Mouse (Mus musculus): ENCODE data around the gene Frmd5.
"Not testable (repeated sequence)": the region's sequence is repeated elsewhere in the genome, so short reads cannot be mapped to it uniquely, and the experiment has no call there.

Frmd5 gene

DNA sequence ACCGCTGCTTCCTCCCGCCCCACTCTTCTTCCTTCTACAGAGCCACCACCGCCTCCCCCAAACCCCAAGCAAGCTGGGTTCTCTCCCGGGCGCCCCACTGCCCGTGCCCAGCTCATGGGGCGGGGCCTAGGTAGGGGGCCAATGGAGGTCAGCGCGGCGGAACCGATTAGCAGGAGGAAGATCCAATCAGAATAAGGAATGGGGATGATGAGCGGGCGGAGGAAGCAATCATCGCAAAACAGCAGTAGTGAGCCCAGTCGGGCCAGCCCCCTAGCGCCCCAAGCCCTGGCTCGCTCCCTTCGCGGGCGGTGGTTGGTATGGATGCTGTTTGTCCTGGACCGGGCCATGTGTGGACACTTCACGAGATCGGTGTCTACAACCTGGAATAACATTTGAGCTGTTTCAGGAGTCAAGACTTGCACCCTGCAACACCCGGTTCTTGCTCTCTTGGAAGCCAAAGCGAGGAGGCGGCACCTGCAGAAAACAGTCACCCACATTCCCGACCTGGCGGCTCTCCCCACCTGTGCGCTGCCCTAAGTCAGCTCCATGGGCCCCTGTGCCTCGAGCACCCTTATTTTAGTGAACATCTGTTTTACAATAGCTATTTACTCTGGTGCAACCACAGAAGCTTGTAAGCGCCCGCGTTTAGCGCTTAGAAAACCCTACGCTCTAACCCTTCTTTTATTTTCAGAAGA, at the start of gene Frmd5:
Frmd5 (minus strand) TSS at position 129 of the 695 bp plus-strand sequence.
- peak; percentile 41 to 76 for DNase-seq (ENCODE audit: low spot score in 2 of 2)

DNA sequence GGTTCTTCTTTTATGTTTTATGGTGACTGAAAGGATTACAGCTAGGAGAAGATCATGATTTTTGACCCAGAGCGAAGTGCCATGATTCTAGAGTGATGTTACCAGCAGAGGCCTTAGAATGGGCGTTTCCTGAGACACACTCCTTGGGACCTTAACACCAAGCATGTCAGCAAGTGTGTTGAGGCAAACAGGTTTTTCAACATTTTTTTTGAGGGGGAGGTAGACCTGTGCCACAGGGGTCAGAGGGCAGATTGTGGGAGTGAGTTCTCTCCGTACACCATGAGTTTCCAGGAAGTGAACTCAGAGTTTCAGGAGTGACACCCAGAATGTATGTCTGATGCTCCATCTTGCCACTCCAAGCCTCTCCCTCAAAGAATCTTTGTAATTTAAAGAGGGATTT, 47.1 kb upstream of the Frmd5 start:
- DNase-seq (ENCODE audit: low spot score in 2 of 2): no peak

DNA sequence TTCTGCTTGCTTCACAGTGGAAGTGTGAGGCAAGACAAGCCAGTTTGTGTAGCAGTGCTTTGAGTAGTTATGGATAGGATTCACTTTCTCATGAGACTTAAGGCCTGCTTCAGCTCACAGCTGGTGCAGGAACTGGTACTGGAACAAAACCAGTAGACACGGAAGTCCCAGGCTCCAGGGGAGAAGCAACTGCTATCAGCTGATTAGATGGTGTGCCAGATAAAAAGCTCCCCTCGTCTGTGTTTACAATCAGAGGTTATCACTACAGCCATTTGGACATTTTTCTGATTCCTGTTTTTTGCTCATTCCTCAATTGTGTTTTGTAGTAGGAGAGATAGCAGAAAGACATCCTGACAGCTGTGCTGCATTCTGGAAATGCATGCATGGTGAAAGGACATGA, 45.2 kb upstream of the Frmd5 start:
- DNase-seq (ENCODE audit: low spot score in 2 of 2): no peak

DNA sequence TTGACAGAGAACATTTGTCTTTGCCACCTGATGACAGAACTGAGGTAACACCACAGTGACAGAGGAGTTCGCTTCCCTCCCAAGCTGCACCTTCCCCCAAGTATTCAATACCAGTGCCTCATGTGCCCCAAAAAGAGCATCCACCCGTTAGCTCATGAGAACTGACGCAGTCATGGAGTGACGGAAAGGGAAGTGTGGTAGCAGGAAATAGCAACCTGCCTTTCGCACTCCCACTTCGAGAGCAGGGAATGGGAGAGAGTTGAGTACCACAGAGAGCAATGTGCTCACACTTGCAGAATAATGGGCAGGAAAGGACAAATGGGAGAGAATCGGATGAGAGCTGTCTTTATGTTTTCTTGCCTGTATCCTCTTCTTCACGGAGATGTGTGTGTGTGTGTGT, 39.2 kb upstream of the Frmd5 start:
- no peak for DNase-seq (ENCODE audit: low spot score in 2 of 2)

DNA sequence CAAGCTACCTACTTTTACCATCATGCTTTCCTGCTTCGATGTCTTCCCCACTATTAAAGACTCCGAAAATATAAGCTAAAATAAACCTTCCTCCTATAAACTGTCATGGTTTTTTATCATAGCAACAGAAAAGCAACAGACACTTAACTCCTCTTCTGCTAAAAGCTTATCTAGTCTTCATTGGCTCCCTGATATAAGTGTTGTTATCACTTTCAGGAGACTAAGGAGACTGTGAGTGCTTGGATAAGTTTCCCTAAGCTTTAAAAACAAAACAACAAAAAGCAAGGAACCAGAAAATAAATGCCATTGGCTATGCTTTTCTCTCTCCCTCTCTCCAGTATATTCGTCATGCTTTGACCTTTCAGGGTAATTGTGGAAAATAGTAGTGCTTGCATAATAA, 35.4 kb upstream of the Frmd5 start:
- DNase-seq (ENCODE audit: low spot score in 2 of 2): no peak

DNA sequence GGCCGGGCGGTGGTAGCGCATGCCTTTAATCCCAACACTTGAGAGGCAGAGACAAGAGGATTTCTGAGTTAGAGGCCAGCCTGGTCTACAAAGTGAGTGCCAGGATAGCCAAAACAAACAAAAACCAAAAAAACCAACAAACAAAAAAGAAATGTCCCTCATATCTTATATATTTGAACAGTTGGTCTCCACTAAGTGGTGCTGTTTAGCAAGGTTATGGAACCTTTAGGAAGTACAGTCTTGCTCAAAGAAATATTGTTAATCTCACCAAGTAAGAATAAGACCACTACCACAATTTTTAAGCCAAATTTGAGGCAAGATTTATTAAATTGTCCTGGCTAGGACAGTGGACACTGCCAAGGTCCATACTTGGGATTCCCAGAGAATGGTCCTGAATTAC, 34.6 kb upstream of the Frmd5 start:
- DNase-seq (ENCODE audit: low spot score in 2 of 2): no peak

DNA sequence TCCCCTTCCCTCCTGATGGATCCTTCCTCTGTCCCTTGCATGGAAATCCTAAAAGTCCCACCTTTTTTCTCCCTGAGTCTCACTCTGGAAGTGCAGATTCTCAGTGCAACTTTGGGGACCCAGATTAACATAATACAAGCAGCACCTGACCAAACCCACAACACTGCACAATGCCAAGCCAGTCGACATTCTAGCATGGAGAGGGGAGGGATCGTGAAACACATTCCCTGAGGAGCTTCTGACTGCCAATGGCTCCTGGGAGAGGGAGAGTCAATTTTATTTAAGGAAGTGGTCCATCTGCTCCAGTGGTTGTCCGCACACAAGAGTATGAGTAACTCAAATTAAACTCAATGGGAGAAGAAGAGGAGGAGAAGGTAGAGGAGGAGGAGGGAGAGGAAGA, 28.0 kb upstream of the Frmd5 start:
- no peak for DNase-seq (ENCODE audit: low spot score in 2 of 2)

DNA sequence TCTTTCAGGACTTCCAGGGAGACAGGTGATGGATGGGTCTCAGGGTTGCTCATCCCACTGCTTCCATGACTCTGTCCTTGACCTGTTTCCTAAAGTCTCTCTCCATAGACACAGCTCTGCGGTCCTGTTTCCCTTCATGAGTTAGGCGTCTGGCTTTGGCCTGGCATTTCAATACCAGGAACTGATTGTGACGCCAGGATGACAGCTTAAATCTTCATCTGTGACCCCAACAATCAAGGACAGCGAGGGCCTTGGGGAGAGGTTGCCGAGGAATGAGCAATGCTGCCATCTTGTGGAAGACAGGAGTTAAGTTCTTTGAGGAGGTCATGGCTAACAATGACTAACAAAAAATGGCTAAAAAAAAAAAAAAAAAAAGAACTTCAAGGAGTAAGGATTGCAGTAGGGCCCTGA, 25.6 kb upstream of the Frmd5 start:
- DNase-seq (ENCODE audit: low spot score in 2 of 2): peak in 1 of 2 experiments; percentile 29

DNA sequence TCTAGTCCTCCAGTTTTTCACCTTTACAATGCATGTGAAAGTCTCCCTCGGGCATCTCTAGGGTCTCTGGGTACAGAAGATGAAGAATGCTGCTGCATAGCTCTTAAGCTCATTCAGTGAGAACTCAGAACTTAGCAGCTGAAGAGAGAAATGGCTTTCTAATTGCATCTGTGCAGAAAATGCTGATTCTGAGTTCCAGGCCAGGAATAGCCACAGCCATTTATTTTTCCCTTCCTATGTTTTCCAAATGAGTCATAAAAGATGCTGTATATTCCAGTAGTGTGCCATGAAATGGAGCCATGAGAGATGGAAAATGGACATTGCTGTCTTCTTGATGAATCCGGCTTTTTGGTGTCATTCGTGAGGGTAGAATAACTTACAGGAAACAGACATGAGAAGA, 21.5 kb upstream of the Frmd5 start:
- no peak for DNase-seq (ENCODE audit: low spot score in 2 of 2)

DNA sequence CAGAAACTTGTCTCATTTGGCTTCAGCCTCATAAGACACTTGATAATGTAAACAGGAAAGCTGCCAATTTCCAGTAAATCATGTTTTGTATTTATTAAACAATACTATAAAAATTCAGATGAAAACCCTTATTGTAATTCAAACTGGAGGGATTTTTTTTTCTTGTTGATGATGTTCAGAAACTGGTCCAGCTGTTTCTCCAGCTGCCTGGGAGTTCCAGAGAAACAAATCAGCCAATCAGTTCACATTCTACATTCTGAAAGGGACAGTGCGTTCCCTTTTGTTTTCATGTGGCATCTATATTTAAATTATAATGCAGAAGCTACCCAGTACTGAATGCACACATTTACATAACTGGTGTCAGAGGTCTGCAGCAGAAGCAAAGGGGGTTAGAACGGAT, 19.3 kb upstream of the Frmd5 start:
- no peak for DNase-seq (ENCODE audit: low spot score in 2 of 2)

DNA sequence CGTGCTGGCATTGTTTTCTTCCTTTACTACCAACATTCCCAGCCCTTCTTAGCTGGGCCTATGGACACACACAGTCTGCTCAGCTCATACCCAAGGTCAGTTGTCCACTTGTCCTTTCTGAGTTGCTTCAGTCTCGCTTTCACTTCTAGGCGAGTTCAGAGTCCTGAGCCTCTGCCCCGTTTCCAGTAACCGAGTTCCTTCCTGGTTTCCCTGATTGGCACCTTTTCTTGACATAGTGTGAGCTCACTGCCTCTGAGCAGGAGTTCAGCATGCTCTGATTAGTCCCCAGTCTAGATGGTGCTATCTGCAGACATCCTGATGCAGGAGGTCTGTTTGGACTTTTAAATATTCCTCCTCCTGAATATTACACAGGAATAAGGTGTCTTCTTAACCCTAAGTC, 17.8 kb upstream of the Frmd5 start:
- DNase-seq (ENCODE audit: low spot score in 2 of 2): no peak

DNA sequence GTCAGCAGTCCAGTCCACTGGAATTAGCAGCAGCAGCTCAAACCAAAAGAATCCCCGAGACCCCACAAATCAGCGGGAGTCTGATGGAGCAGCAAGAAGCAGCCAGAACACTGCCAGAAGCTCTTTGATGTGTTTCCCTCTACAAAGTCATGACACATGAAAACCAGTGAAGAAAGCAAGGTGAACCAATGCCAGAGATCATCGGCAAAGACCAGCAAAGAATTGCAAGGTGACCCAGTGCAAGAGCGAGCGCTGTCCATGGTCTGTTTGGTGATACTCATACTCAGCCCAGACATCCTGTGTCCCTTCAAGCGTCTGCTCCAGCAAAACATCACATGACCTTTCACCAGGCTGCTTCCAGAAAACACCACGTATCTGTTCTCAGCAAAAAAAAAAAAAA, 14.9 kb upstream of the Frmd5 start:
- DNase-seq (ENCODE audit: low spot score in 2 of 2): no peak

DNA sequence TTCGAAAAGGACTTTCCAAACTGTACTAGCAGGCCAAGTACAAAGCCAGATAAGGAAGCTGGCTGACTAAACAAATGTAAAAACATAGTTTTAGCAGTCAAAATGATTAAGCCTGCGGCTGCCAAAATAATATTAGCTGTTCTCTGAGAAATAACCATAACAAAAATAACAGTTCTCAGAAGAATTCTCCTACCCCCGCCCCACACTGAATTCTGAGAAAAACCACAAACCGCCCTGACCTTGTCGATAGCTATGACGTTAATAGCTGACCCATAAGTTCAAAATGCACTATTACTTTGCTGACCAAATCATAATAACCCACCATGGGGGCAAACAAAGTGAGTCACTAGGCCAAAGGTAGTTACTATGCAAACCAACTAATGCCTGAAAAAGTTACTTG, 4.0 kb upstream of the Frmd5 start:
- DNase-seq (ENCODE audit: low spot score in 2 of 2): not testable (repeated sequence)

DNA sequence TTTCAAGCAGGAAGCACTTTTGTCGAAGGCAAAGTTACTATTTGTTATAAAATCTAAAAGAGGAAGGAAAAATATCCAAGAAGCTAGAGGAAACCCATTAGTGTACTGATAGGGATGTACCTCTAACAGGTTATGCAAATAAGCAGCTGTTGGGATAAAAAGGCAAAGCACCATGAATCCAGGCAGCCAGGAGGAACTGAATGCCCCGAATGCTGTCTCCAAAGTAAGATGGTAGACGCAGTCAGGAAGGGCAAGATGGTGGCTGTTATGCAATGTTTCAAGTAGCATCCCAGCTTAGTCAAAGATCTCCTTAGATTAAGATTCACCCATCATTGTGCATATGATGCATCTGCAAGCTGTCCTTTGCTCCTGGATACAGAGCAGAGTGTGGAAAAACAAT, 2.2 kb upstream of the Frmd5 start:
- no peak for DNase-seq (ENCODE audit: low spot score in 2 of 2)

DNA sequence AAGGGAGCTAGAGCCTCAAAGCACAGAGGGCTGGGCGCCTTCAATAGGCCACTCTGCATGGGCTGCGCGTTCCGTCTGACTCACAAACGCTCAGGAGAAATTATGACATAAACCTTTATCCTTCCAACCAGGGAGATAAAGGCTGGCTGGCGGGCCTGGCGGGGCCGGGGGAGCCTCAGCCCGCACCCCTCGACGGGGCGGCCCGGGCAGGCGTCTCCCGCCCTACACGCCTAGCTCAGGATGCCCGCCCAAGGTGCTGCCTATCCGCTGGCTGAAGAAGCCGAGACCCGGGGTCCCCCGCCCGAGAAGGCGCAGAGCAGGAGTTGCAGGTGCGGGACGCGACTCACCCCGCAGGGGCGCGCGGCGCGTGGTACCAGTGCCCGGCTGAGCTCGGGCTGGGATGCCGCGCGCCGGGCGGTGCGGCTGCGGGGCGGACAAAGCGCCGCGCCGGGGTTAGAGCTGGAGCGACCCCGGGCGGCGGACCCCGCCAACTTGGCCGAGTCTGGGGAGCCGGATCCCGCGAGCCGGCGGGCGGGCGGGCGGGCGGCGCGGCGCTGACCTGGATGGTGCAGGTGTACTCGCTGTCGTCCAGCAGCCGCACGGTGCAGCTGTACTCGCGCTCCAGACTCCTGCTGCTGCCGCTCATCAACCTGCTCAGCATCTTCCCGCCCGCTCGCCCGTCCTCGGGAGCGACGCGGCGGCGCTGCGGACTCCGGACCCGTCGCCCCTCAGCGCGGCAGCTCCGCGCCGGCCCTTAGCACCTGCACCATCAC, 530 bp downstream of the Frmd5 start:
- peak in 1 of 2 experiments; percentile 17 for DNase-seq (ENCODE audit: low spot score in 2 of 2)

DNA sequence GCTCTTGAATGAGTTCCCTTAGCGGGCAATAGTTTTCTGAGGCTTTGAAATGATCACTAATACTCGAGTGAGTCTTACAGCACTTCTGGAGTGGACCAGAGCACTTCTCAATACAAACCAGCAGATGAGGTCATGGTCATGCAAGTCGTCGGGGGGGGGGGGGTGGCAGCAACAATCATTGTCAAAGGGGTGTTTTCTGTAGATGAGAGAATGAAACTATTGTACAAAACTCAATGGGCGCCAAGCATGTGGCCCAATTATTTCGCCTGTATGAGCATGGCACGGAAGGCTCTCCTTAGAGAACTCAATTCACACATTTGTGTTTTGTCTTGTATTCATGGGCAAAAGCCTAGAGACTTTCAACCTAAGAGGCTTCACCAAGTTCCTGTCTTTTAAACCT, 7.8 kb downstream of the Frmd5 start:
- DNase-seq (ENCODE audit: low spot score in 2 of 2): no peak

DNA sequence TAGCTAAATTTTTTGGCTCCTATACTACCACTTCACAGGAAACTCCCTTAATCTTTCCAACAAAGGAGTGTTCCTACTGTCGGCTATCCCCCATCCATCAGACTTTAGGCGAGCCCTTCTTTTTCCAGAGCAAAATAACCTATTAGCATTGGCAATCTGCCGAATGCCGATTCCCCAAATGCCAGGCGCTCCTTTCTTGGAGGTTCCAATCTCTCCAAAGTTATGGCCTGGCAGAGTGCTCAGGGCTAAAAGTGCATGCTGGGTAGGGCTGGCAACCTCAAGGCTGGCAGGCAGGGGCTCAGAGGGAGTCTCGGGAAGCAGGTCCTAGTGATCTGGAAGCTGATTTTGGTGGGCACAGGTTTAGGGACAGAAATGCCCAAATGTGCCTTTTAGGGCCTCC, 10.9 kb downstream of the Frmd5 start:
- DNase-seq (ENCODE audit: low spot score in 2 of 2): no peak

DNA sequence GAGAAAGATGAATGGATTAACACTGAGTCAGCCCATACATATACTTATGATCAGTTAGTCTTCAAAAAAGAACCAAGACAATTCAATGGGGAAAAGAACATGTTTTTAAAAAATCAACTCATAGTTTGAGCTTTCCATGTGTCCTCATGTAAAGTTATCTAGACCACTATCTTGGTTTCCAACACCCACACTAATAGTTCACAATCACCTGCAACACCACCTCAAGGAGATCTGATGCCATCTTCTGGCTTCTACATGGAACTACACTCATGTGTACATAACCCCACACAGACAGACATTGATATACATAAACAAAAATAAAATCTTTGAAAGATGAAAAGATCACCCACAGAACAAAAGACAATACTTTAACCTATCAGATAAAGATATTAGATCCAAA, 17.1 kb downstream of the Frmd5 start:
- DNase-seq (ENCODE audit: low spot score in 2 of 2): no peak

DNA sequence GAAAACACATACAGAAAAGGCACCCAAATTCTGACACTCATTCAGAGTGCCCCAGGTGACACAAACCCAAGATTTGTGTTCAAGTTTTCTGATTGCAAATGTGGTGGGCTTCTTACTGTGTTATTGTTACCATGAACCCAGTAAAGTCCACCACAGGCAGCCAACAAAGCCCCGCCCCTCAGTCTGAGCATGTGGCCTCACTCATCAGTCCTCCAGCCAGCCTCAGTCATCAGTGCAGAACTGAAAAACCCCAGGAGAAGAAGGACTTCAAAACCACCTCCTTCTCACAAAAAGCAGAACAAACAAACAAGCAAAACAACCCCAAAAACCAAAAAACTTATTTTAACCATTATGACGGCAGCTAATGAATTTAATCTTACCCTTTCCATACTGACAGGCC, 18.5 kb downstream of the Frmd5 start:
- no peak for DNase-seq (ENCODE audit: low spot score in 2 of 2)

DNA sequence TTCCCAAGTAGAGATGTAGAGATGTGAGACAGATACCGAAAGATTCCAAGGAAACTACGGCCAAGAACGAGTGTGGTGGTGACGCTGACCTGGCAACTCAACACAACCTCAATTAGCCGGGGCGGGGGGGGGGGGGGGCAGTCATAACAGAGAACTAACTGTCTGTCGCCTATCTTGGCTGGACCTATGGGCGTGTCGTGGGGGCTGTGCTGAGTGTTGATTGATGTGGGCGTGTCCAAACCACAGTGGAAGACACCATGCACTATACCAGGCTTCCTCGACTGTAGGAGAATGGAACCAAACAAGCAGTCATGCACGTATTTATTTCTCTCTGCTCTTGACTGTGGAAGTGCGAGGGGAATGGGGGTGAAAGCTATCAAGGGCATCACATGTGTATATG, 19.1 kb downstream of the Frmd5 start:
- peak in 1 of 2 experiments; percentile 15 for DNase-seq (ENCODE audit: low spot score in 2 of 2)

DNA sequence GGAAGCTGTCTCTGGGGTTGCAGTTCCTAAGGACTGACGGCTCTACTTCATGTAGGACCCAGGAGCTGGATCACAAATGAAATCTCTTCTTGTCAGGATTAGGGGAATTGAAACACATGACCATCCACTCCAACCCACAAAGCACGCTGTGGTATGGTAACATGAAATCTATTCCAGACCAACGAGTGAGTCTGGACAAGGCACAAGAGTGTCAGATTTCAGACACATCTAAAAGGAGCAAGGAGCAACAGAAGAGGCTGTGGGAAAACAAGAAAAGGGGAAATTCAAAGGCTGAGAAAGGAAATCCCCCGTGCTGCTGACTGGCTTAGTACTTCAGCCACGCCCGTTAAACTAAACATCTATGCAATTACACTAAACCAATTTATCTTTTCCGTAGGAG, 19.6 kb downstream of the Frmd5 start:
- no peak for DNase-seq (ENCODE audit: low spot score in 2 of 2)

DNA sequence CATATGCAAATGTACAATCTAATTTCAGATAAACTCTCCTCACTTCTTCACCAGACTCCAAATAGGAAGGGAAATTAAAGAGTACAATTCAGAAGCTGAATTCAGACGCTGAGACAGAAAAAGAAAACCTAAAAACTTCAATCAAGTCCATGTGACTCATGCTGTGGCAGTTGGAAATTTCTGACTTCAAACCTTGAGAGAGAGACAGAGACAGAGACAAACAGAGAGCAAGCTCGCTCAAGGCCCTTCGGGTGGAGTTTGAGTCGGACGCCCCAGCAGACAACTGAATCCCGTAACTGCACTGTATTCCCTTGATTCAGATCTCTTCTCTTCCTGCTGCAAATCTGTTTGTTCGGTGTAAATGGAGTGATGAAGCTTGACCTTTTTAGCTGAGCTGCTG, 30.7 kb downstream of the Frmd5 start:
- DNase-seq (ENCODE audit: low spot score in 2 of 2): no peak

DNA sequence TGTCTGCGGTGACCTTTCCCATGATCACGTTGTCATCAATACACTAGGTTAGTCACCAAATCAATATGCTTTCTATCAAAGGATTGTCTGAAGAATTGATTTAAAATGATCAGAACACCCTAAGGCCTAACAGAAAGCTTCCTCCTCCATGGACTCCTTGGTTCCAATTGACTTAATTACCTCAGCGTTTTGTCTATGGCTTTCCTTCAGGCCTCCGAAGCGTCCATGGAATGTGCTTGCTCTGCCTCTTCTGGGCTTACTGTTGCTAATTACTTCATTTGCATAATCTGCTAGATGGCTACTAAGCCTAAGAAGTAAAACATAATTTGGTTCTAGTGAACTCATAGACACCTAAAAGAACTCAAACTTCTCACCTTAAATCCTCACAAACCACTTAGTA, 42.0 kb downstream of the Frmd5 start:
- DNase-seq (ENCODE audit: low spot score in 2 of 2): no peak

DNA sequence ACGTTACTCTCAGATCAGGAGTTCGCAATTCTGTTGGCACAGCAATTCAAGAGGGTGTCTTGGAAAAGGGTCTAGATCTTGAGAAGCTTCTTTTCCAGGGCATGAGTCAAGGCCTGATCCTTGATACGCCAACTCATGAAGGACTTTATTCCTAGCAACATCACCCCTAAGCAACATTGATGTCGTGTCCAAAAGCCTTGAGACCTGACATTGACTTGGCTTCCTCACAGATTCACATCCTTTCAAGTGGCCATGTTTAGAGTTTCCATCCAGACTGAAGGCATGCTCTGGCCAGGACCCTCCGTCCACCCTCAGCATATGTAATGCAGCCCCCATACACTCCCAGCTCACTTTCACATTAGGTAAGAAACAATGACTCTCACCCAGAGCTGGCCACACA, 45.0 kb downstream of the Frmd5 start:
- DNase-seq (ENCODE audit: low spot score in 2 of 2): no peak

All from spleen, postnatal 10 days (tissue).